Mouse (Mus musculus) myocyte (in vitro differentiated cells): ENCODE results near the gene Ube2o.

Experiments used
- E2F4 ChIP-seq: IDR thresholded peaks from one replicate; pipeline ENCODE4 v1.6.1; 2011; ENCODE audit warnings: mild to moderate bottlenecking, control low read depth, moderate library complexity; ENCODE audit not compliant: insufficient read depth
- MAX ChIP-seq: IDR thresholded peaks from one replicate; pipeline ENCODE4 v1.6.1; 2011; ENCODE audit warnings: low read depth, mild to moderate bottlenecking, control low read depth
- MYOG ChIP-seq, 3 experiments: IDR thresholded peaks; one replicate each; pipeline ENCODE4 v1.6.1; 2011; ENCODE audit warnings: control low read depth in 2 of 3, low read depth in 2 of 3, mild to moderate bottlenecking in 2 of 3; ENCODE audit not compliant: insufficient read length in 2 of 3, control insufficient read depth in 1 of 3, insufficient read depth in 1 of 3
- POLR2A ChIP-seq: IDR thresholded peaks from one replicate; pipeline ENCODE4 v1.6.1; 2011; ENCODE audit warnings: low read depth, mild to moderate bottlenecking, control low read depth, moderate library complexity; ENCODE audit not compliant: insufficient read length
- TCF12 ChIP-seq: IDR thresholded peaks from one replicate; pipeline ENCODE4 v1.6.1; 2011; ENCODE audit warnings: mild to moderate bottlenecking, control low read depth; ENCODE audit not compliant: poor library complexity, insufficient read depth, severe bottlenecking

DNA sequence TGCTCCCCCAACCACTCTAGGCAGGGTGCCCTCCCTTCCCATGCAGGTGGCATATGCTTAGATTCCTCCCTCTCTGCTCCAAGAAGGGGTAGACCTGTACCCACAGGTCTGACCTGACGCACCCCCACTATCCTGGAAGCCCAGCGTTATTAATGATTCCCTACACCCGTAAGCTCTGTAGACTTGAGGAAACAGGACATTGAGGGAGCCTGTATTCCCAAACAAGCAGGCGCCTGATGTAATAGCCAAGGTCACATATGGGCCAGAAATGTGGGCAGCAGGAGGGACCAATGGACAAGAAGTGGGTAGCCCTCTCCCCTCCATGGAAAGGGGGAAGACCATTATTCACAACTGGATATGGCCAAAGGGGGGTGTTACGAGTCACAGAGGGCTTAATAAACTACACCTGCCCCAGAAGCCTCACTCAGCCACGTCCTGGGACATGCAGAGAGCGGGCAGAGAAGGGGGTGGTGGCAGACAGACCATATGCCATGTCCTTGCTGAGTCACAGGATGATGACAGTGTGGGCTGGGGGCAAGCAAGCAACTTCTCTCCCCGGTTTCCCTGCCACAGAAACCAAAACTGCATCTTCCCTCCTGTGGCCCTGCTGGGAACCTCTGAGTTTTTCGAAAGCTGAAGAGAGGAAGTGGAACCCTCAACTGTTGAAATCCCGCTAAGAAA lies 35.3 kb upstream of the Ube2o start:
- TF ChIP-seq POLR2A (peak; percentile 44), MAX (no peak), E2F4 (no peak), TCF12 (no peak), MYOG (IDR thresholded peaks at IDR 0.05; ENCODE audit: control insufficient read depth in 1 of 3, insufficient read depth in 1 of 3, insufficient read length in 2 of 3, low read depth in 2 of 3) (peak in 1 of 3 experiments; percentile 77)
